Mouse (Mus musculus) erythroblast, embryonic 14.5 days (primary cell): ENCODE results near the gene Tstd1.

Experiments
- GATA1 ChIP-seq: IDR thresholded peaks from 2 replicates; pipeline ENCODE4 v1.6.1; 2012; ENCODE audit warnings: low read length, inconsistent platforms, mixed read lengths
- TAL1 ChIP-seq: IDR thresholded peaks from 3 replicates; pipeline ENCODE4 v1.6.1; 2012; ENCODE audit warnings: low read length, inconsistent platforms, mixed read lengths

DNA sequence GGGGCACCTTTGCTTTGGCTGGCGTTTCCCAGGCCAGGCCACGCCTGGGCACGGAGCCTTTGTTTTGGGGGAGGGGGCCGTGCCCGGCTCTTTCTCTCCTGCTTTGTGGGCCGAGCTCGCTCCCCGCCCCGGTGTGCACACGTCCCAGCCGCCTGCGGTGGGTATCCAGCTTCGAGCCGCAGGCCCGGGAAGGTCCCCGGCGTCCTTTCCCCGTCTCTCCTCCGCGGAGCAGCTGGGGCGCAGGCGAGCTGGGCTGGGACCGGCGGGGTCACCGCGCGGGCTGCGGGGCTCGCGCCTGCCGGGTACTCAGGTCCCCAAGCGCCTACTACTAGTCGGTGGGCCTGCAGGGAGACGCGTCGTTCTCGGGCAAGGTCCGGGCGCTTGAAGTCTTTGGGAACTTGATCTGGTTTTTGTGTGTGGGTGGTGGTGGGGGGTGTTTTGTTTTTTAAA is 7.2 kb upstream of the Tstd1 start:
- TF ChIP-seq GATA1 (no peak), TAL1 (no peak)
